Mouse (Mus musculus) megakaryocyte progenitor cell, adult 5-6 weeks (primary cell): ENCODE results near the gene Dctn3. TPM values are rescaled to one million over a fixed set of nuclear protein-coding genes. Genes with fewer than 3 reads are reported as not detected.
"Not testable (repeated sequence)": the region's sequence is repeated elsewhere in the genome, so short reads cannot be mapped to it uniquely, and the experiment has no call there.

Experiments used
- ATAC-seq: replicated peaks from 2 replicates; pipeline ENCODE4 v1.8.0; 2016; ENCODE audit warnings: mild to moderate bottlenecking, moderate TSS enrichment, inconsistent platforms; ENCODE audit not compliant: poor library complexity
- total RNA-seq, 2 experiments: library from RNA; stranded (forward) in 1 of 2; stranded (reverse) in 1 of 2; fragments of 157-497, 149-512 nt in 1 of 2; fragments of 200-1000 nt in 1 of 2; gene quantifications; 2 replicates each; pipeline versions ENCODE4 v1.2.3 to v1.2.4; 2015 to 2017

Gene Dctn3
- total RNA-seq, 2 experiments from 2014 or later = 75.6 to 94.6 TPM

- ATAC-seq = not testable (repeated sequence)
These were observed 22.7 kb downstream of the Dctn3 start for GRCm38 (mm10) chr4:41700224-41700623.

GRCm38 (mm10) chr4:41699783-41700182 lies 23.2 kb downstream of the Dctn3 start, which contains the start of gene Il11ra1:
TSS of gene Il11ra1 (plus strand) at chr4:41699989.
- ATAC-seq = not testable (repeated sequence)

GRCm38 (mm10) chr4:41698421-41699016 lies 24.5 kb downstream of the Dctn3 start:
- not testable (repeated sequence) for ATAC-seq

GRCm38 (mm10) chr4:41696930-41697841 lies 25.8 kb downstream of the Dctn3 start, which contains the start of gene Cntfr:
TSS of gene Cntfr (minus strand) at chr4:41697089.
- not testable (repeated sequence) for ATAC-seq

GRCm38 (mm10) chr4:41696452-41696851 lies 26.5 kb downstream of the Dctn3 start:
- ATAC-seq = not testable (repeated sequence)

GRCm38 (mm10) chr4:41695800-41696199 lies 27.2 kb downstream of the Dctn3 start:
- ATAC-seq = not testable (repeated sequence)

- ATAC-seq = not testable (repeated sequence)
These were observed 29.5 kb downstream of the Dctn3 start for GRCm38 (mm10) chr4:41693511-41693910.

- not testable (repeated sequence) for ATAC-seq
These were observed 33.0 kb downstream of the Dctn3 start for GRCm38 (mm10) chr4:41690014-41690413.

- ATAC-seq = not testable (repeated sequence)
These were observed 34.4 kb downstream of the Dctn3 start for GRCm38 (mm10) chr4:41688562-41688961.

GRCm38 (mm10) chr4:41685882-41686492 lies 37.0 kb downstream of the Dctn3 start:
- not testable (repeated sequence) for ATAC-seq

- not testable (repeated sequence) for ATAC-seq
These were observed 38.0 kb downstream of the Dctn3 start for GRCm38 (mm10) chr4:41684931-41685453.

- ATAC-seq = not testable (repeated sequence)
These were observed 38.6 kb downstream of the Dctn3 start for GRCm38 (mm10) chr4:41684131-41684930.

GRCm38 (mm10) chr4:41683303-41683702 lies 39.7 kb downstream of the Dctn3 start:
- not testable (repeated sequence) for ATAC-seq

GRCm38 (mm10) chr4:41682789-41683188 lies 40.2 kb downstream of the Dctn3 start:
- ATAC-seq = no peak

- no peak for ATAC-seq
These were observed 41.0 kb downstream of the Dctn3 start for GRCm38 (mm10) chr4:41681947-41682346.

- ATAC-seq = no peak
These were observed 41.8 kb downstream of the Dctn3 start for GRCm38 (mm10) chr4:41681176-41681575.

- no peak for ATAC-seq
These were observed 43.7 kb downstream of the Dctn3 start for GRCm38 (mm10) chr4:41679291-41679690.

- ATAC-seq = no peak
These were observed 44.1 kb downstream of the Dctn3 start for GRCm38 (mm10) chr4:41678863-41679262.

GRCm38 (mm10) chr4:41677006-41677629 lies 45.9 kb downstream of the Dctn3 start:
- ATAC-seq = no peak
